Mouse (Mus musculus) spleen, adult 10 weeks (tissue): ENCODE data around the gene Mrm3. TPM values are rescaled to one million over a fixed set of nuclear protein-coding genes. Genes with fewer than 3 reads are reported as not detected.

ENCODE experiments used
- polyA plus RNA-seq: library from polyadenylated mRNA; stranded (reverse); fragments of 350-450 nt; fragmentation: Illumina TruSeq; extraction: RNeasy Lipid Tissue Mini Kit (QIAGEN cat#74804); gene quantifications from one replicate; pipeline ENCODE4 v1.2.3, GENCODE M21; 2015; ENCODE audit warnings: low replicate concordance; ENCODE audit not compliant: insufficient read depth

The Mrm3 gene
- polyA plus RNA-seq: 5.3 TPM

GRCm38 (mm10) chr11:76242901-76243810 lies at the start of gene Mrm3, which contains the start of gene Glod4:
TSS of gene Mrm3 (plus strand) at chr11:76243715.
TSS of gene Glod4 (minus strand) at chr11:76243725.

GRCm38 (mm10) chr11:76217390-76217800 lies 26.1 kb upstream of the Mrm3 start, which contains the start of the genes Dbil5 and Gemin4:
TSS of gene Dbil5 (plus strand) at chr11:76217608.
TSS of gene Gemin4 (minus strand) at chr11:76217664.

Other genes with a start within 250 kb of the Mrm3 start
- gene 1700016K19Rik, start 243.8 kb upstream of the Mrm3 start, polyA plus RNA-seq: 0.37 TPM
- 28.3 TPM for gene Rflnb, start 215.9 kb upstream of the Mrm3 start, polyA plus RNA-seq
- gene Vps53, start 64.1 kb upstream of the Mrm3 start, polyA plus RNA-seq: 36.6 TPM
- gene Fam57a, start 64.0 kb upstream of the Mrm3 start, polyA plus RNA-seq: 6.3 TPM
- gene Dbil5, start 26.1 kb upstream of the Mrm3 start, polyA plus RNA-seq: 0.52 TPM
- gene Gemin4, start 26.1 kb upstream of the Mrm3 start, polyA plus RNA-seq: 11.5 TPM
- gene Glod4, start within 50 bp of the Mrm3 start, polyA plus RNA-seq: 86.6 TPM
- 8.5 TPM for gene Nxn, start 155.4 kb downstream of the Mrm3 start, polyA plus RNA-seq
- gene Timm22, start 163.2 kb downstream of the Mrm3 start, polyA plus RNA-seq: 17.6 TPM